Mouse (Mus musculus) embryo, embryonic 11 days (tissue): ENCODE results near the gene Olfr48.

Experiments used
- DNase-seq: peaks from one replicate; pipeline ENCODE4 v3.0.0-alpha.2; 2015

Gene Olfr48

DNA sequence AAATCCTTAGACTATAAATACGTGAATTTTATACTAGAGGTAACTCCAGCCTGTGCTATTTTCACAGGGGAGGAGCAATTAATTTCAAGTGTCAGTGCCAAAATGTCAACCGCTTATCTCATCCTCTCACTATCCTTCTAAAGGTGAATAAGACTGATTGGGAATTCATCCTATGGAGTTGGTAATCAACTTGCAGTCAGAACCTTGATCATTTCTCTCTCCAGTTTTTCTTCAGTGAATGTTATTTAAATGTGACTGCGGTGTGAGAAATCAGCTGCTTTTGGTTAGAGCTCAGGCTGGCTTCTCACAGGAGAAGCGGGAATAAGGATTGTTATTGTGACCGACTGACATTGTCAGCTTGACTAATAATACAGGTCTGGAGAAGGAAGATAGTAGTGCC is at the start of gene Olfr48:
TSS of gene Olfr48 (minus strand) at position 101 of the 400 bp plus-strand sequence.
- no peak for DNase-seq

DNA sequence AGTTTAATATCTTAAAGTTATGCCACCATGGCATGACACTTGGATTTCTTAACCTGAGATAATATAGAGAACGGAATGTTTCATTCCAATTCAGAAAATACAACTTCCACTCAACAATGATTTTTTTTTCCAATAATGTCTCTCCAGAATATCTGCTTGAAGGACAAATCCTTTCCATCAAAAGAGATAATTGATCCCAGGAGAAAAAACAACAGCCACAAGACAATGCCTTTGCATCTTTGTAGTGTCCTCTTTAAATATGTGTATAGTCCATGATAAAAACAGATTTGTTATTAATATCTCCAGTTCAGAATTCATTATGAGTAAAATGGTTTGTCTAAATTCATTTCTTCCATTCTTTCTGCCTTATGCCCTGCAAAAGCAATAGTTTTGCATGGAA is 30.1 kb upstream of the Olfr48 start, which contains the start of gene Olfr1257:
TSS of gene Olfr1257 (plus strand) at position 301 of the 400 bp plus-strand sequence.
- no peak for DNase-seq

DNA sequence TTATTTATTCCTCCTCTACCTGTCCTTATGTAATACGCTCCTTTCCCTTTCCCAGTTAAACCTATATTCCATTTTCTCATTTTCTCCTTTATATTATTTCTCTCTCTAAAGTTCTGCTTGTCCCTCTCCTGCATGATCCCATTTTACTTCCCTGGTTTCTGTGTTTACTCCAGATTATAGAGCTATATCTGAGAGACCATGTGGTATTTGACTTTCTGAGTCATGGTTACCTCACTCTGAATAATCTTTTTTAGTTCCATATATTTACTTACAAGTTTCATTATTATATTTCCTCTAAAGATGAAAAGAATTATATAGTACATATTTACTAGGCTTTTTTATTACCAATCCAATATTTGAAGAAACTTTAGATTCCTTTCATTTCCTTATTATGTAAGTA is 1.2 kb upstream of the Olfr48 start:
- DNase-seq = no peak

DNA sequence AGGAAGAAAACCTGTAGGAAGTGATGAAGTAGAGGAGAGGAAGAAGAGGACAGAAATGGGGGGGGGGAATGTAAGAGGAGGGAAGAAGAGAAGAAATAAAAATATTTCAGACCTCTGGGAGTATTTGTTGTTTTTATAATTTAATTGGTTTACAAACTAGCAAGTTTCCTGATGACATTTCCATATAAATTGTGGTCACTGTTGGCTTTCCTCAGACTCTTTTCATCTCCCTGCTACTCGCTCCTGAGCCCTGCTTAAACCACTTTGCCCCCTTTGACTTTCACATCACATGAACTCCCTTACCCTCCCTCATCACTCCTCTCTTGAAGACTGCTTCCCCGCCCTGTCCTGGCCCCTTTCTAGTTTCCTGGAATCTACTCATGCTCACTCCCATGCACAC is 6.5 kb downstream of the Olfr48 start, which contains the start of gene Olfr1256:
TSS of gene Olfr1256 (minus strand) at position 101 of the 400 bp plus-strand sequence.
- DNase-seq = no peak

GRCm38 (mm10) chr2:89820216-89820615 is 27.8 kb downstream of the Olfr48 start:
- DNase-seq = no peak

GRCm38 (mm10) chr2:89811751-89812150 is 36.3 kb downstream of the Olfr48 start, which contains the start of gene Olfr1255:
Gene Olfr1255, plus strand, starts transcription at chr2:89812051.
- no peak for DNase-seq

- no peak for DNase-seq
Measured at GRCm38 (mm10) chr2:89810751-89811150, 37.3 kb downstream of the Olfr48 start.

DNA sequence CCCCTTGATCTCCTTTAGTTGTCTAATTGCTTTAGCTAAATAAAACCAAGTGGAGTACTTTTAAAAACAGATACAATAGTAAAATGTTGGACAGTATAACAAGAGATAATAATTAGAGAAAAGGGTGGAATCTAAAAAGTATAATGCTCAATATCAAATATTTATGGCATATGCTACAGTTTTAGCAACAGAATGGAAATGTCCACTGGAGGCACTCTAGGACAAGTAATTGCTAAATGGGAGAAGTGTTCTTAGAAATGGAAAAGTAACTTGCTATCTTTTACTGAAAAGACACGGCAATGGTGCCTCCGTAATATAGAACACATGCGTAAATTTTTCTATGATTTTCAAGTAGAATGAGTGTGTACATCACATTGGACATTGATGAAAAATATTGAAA is 48.4 kb downstream of the Olfr48 start:
- DNase-seq = no peak

DNA sequence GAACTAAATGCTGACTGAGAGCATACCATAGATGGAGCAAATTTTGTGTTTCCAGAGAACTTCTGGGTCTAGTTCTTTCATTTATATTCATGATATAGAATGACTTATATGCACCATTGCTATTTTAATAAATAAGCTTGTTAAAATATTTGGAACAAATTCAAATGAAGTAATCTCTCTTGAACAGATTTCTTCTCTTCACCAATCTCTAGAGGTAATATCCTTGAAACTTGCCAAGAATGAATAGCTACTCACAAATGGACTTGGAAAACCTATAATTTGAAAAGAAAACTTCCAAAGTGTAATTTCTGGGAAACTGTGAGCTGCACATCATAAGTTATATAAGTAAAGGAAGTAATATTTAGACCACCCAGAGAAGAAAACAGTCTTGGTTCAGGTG is 54.5 kb downstream of the Olfr48 start, which contains the start of gene Olfr1254:
TSS of gene Olfr1254 (minus strand) at position 101 of the 400 bp plus-strand sequence.
- no peak for DNase-seq
